Mouse (Mus musculus) CH12.LX (cell line): ENCODE results near the gene 9330161L09Rik. TPM values are rescaled to one million over a fixed set of nuclear protein-coding genes. Genes with fewer than 3 reads are reported as not detected.

ENCODE experiments used
- DNase-seq: peaks from one replicate; pipeline ENCODE4 v3.0.0-alpha.2; 2013; ENCODE audit errors: extremely low read depth
- H3K27ac ChIP-seq: 2 replicates; pipeline ENCODE4 v1.5.1; 2012; ENCODE audit warnings: low read depth, mild to moderate bottlenecking, control low read depth, moderate library complexity; ENCODE audit not compliant: insufficient read depth
- H3K27me3 ChIP-seq: replicated peaks from 2 replicates; pipeline ENCODE3; 2012; ENCODE audit warnings: inconsistent platforms
- H3K36me3 ChIP-seq, 2 experiments: replicated peaks in 1 of 2; 2 replicates each; pipeline versions ENCODE3 to v1.6.1; 2012; ENCODE audit warnings: inconsistent platforms in 1 of 2, low read length in 1 of 2, mild to moderate bottlenecking in 1 of 2, mixed read lengths in 1 of 2, moderate library complexity in 1 of 2; ENCODE audit not compliant: control insufficient read depth in 1 of 2, insufficient read depth in 1 of 2
- H3K4me1 ChIP-seq, 2 experiments: 2 replicates each; pipeline ENCODE4 v1.6.1; 2012; ENCODE audit warnings: inconsistent platforms in 1 of 2, moderate library complexity in 1 of 2; ENCODE audit not compliant: insufficient read depth in 2 of 2, control insufficient read depth in 1 of 2
- H3K4me2 ChIP-seq: 2 replicates; pipeline ENCODE4 v1.6.1; 2012; ENCODE audit warnings: low read depth, mild to moderate bottlenecking, control low read depth; ENCODE audit not compliant: poor library complexity, insufficient read depth, severe bottlenecking
- H3K4me3 ChIP-seq, 3 experiments: fragments of 150-350 bp in 1 of 3; sonication (generic) in 1 of 3; replicated peaks in 1 of 3; 2 replicates each; pipeline versions ENCODE3 to v1.5.1; 2011 to 2012; ENCODE audit warnings: low read depth in 2 of 3, low read length in 2 of 3, mild to moderate bottlenecking in 2 of 3, moderate library complexity in 2 of 3, control low read depth in 1 of 3, improper control_type of control experiment in 1 of 3, inconsistent platforms in 1 of 3, mixed read lengths in 1 of 3; ENCODE audit not compliant: poor library complexity in 1 of 3
- H3K79me2 ChIP-seq: replicated peaks from 2 replicates; pipeline ENCODE4 v1.6.1; 2012; ENCODE audit warnings: mild to moderate bottlenecking, moderate library complexity; ENCODE audit not compliant: control insufficient read depth, poor library complexity, insufficient read depth, severe bottlenecking; ENCODE audit errors: extremely low read depth
- H3K9ac ChIP-seq: 2 replicates; pipeline ENCODE4 v1.6.1; 2012; ENCODE audit warnings: low read depth, mild to moderate bottlenecking, control low read depth, moderate library complexity; ENCODE audit not compliant: insufficient read depth
- H3K9me3 ChIP-seq: replicated peaks from 2 replicates; pipeline ENCODE3; 2012; ENCODE audit warnings: low read length, inconsistent platforms, mixed read lengths
- BHLHE40 ChIP-seq: IDR thresholded peaks from 2 replicates; pipeline ENCODE4 v1.6.1; 2011; ENCODE audit warnings: mild to moderate bottlenecking, low read depth, low read length, improper control_type of control experiment
- CHD1 ChIP-seq: IDR thresholded peaks from 2 replicates; pipeline ENCODE4 v1.6.1; 2012; ENCODE audit warnings: low read depth, low read length, improper control_type of control experiment, inconsistent platforms
- CHD2 ChIP-seq: IDR thresholded peaks from 2 replicates; pipeline ENCODE4 v1.6.1; 2011; ENCODE audit warnings: low read length, improper control_type of control experiment
- CTCF ChIP-seq, 2 experiments: IDR thresholded peaks in 1 of 2; conservative IDR thresholded peaks in 1 of 2; 2 replicates each; pipeline ENCODE4 v1.5.1; 2011 to 2012; ENCODE audit warnings: low read depth in 2 of 2, low read length in 2 of 2, improper control_type of control experiment in 1 of 2, inconsistent platforms in 1 of 2, mild to moderate bottlenecking in 1 of 2, moderate library complexity in 1 of 2
- E2F4 ChIP-seq: IDR thresholded peaks from 2 replicates; pipeline ENCODE4 v1.6.1; 2011; ENCODE audit warnings: low read depth, low read length, improper control_type of control experiment; ENCODE audit not compliant: insufficient replicate concordance
- ELF1 ChIP-seq: IDR thresholded peaks from 2 replicates; pipeline ENCODE4 v1.6.1; 2014; ENCODE audit warnings: low read depth, mild to moderate bottlenecking, inconsistent platforms, low read length, improper control_type of control experiment
- EP300 ChIP-seq: IDR thresholded peaks from 2 replicates; pipeline ENCODE4 v1.6.1; 2011; ENCODE audit warnings: low read length, improper control_type of control experiment
- ETS1 ChIP-seq: conservative IDR thresholded peaks from 2 replicates; pipeline ENCODE4 v1.6.1; 2012; ENCODE audit warnings: low read depth, mild to moderate bottlenecking, inconsistent platforms, low read length, improper control_type of control experiment, moderate library complexity
- GABPA ChIP-seq: IDR thresholded peaks from 2 replicates; pipeline ENCODE4 v1.6.1; 2012; ENCODE audit warnings: low read depth, low read length, improper control_type of control experiment, inconsistent platforms; ENCODE audit not compliant: insufficient replicate concordance
- HCFC1 ChIP-seq: IDR thresholded peaks from 2 replicates; pipeline ENCODE4 v1.6.1; 2012; ENCODE audit warnings: low read depth, mild to moderate bottlenecking, inconsistent platforms, low read length, improper control_type of control experiment
- IRF4 ChIP-seq: IDR thresholded peaks from 2 replicates; pipeline ENCODE4 v1.6.1; 2014; ENCODE audit warnings: low read depth, mild to moderate bottlenecking, inconsistent platforms, low read length, improper control_type of control experiment
- JUN ChIP-seq: IDR thresholded peaks from 2 replicates; pipeline ENCODE4 v1.6.1; 2011; ENCODE audit warnings: low read depth, mild to moderate bottlenecking, low read length, improper control_type of control experiment, moderate library complexity; ENCODE audit not compliant: insufficient read depth
- JUND ChIP-seq: conservative IDR thresholded peaks from 2 replicates; pipeline ENCODE4 v1.6.1; 2011; ENCODE audit warnings: low read depth, low read length, improper control_type of control experiment
- KAT2A ChIP-seq: IDR thresholded peaks from 2 replicates; pipeline ENCODE4 v1.6.1; 2012; ENCODE audit warnings: low read length, improper control_type of control experiment, inconsistent platforms; ENCODE audit not compliant: insufficient replicate concordance
- MAFK ChIP-seq: IDR thresholded peaks from 2 replicates; pipeline ENCODE4 v1.6.1; 2011; ENCODE audit warnings: low read length, improper control_type of control experiment; ENCODE audit not compliant: insufficient replicate concordance
- MAX ChIP-seq: IDR thresholded peaks from 2 replicates; pipeline ENCODE4 v1.6.1; 2011; ENCODE audit warnings: low read length, improper control_type of control experiment
- MAZ ChIP-seq: IDR thresholded peaks from 2 replicates; pipeline ENCODE4 v1.6.1; 2012; ENCODE audit warnings: low read depth, mild to moderate bottlenecking, inconsistent platforms, low read length, improper control_type of control experiment, moderate library complexity
- MEF2A ChIP-seq: IDR thresholded peaks from 2 replicates; pipeline ENCODE4 v1.6.1; 2014; ENCODE audit warnings: low read depth, mild to moderate bottlenecking, inconsistent platforms, low read length, improper control_type of control experiment, borderline replicate concordance
- MXI1 ChIP-seq: IDR thresholded peaks from 2 replicates; pipeline ENCODE4 v1.6.1; 2011; ENCODE audit warnings: mild to moderate bottlenecking, low read depth, low read length, improper control_type of control experiment
- MYC ChIP-seq: IDR thresholded peaks from 2 replicates; pipeline ENCODE4 v1.6.1; 2011; ENCODE audit warnings: low read depth, mild to moderate bottlenecking, improper control_type of control experiment, low read length
- NELFE ChIP-seq: IDR thresholded peaks from 2 replicates; pipeline ENCODE4 v1.6.1; 2011; ENCODE audit warnings: low read depth, low read length, improper control_type of control experiment
- NRF1 ChIP-seq: IDR thresholded peaks from 2 replicates; pipeline ENCODE4 v1.6.1; 2014; ENCODE audit warnings: low read depth, mild to moderate bottlenecking, inconsistent platforms, low read length, improper control_type of control experiment, moderate library complexity
- PAX5 ChIP-seq: IDR thresholded peaks from 2 replicates; pipeline ENCODE4 v1.6.1; 2012; ENCODE audit warnings: low read length, inconsistent platforms, mixed read lengths
- POLR2A ChIP-seq: IDR thresholded peaks from 2 replicates; pipeline ENCODE4 v1.6.1; 2011; ENCODE audit warnings: low read depth, mild to moderate bottlenecking, improper control_type of control experiment, low read length
- POLR2AphosphoS2 ChIP-seq: IDR thresholded peaks from 2 replicates; pipeline ENCODE4 v1.6.1; 2011; ENCODE audit warnings: low read depth, low read length, improper control_type of control experiment
- RAD21 ChIP-seq: IDR thresholded peaks from 2 replicates; pipeline ENCODE4 v1.6.1; 2011; ENCODE audit warnings: low read depth, mild to moderate bottlenecking, low read length, improper control_type of control experiment, moderate library complexity
- RCOR1 ChIP-seq: conservative IDR thresholded peaks from 2 replicates; pipeline ENCODE4 v1.6.1; 2012; ENCODE audit warnings: low read depth, mild to moderate bottlenecking, inconsistent platforms, low read length, improper control_type of control experiment
- SIN3A ChIP-seq: IDR thresholded peaks from 2 replicates; pipeline ENCODE4 v1.6.1; 2012; ENCODE audit warnings: low read length, improper control_type of control experiment, inconsistent platforms
- SMC3 ChIP-seq: IDR thresholded peaks from 2 replicates; pipeline ENCODE4 v1.6.1; 2011; ENCODE audit warnings: low read depth, low read length, improper control_type of control experiment
- TBP ChIP-seq: conservative IDR thresholded peaks from 2 replicates; pipeline ENCODE4 v1.6.1; 2011; ENCODE audit warnings: low read depth, low read length, improper control_type of control experiment
- TCF12 ChIP-seq: IDR thresholded peaks from 2 replicates; pipeline ENCODE4 v1.6.1; 2014; ENCODE audit warnings: low read depth, mild to moderate bottlenecking, inconsistent platforms, low read length, improper control_type of control experiment
- UBTF ChIP-seq: IDR thresholded peaks from 2 replicates; pipeline ENCODE4 v1.6.1; 2012; ENCODE audit warnings: low read depth, mild to moderate bottlenecking, inconsistent platforms, low read length, improper control_type of control experiment, moderate library complexity
- USF1 ChIP-seq: IDR thresholded peaks from 2 replicates; pipeline ENCODE4 v1.6.1; 2014; ENCODE audit warnings: low read depth, mild to moderate bottlenecking, inconsistent platforms, low read length, improper control_type of control experiment
- USF2 ChIP-seq: conservative IDR thresholded peaks from 2 replicates; pipeline ENCODE4 v1.6.1; 2011; ENCODE audit warnings: low read depth, low read length, improper control_type of control experiment
- ZC3H11A ChIP-seq: IDR thresholded peaks from 2 replicates; pipeline ENCODE4 v1.6.1; 2012; ENCODE audit warnings: low read depth, mild to moderate bottlenecking, inconsistent platforms, low read length, improper control_type of control experiment
- ZKSCAN1 ChIP-seq: IDR thresholded peaks from 2 replicates; pipeline ENCODE4 v1.6.1; 2012; ENCODE audit warnings: low read depth, inconsistent platforms, low read length, improper control_type of control experiment, borderline replicate concordance
- ZMIZ1 ChIP-seq: IDR thresholded peaks from 2 replicates; pipeline ENCODE4 v1.6.1; 2012; ENCODE audit warnings: low read depth, mild to moderate bottlenecking, inconsistent platforms, low read length, improper control_type of control experiment
- ZNF384 ChIP-seq: IDR thresholded peaks from 2 replicates; pipeline ENCODE4 v1.6.1; 2012; ENCODE audit warnings: low read depth, low read length, improper control_type of control experiment, inconsistent platforms
- dilution Hi-C: fragments of 300-500 bp; cut with MboI; formaldehyde crosslinking; loops from 2 replicates; pipeline ENCODE4 v1.14.3; 2020; ENCODE audit warnings: low sequenced_read_pairs; ENCODE audit not compliant: extremely low pct_unique_long_range_greater_than_20kb, extremely low pct_ligation_motif_present
- in situ Hi-C: fragments of 300-500 bp; cut with MboI; formaldehyde crosslinking; loops from 3 replicates; pipeline ENCODE4 v1.14.3; 2019; ENCODE audit warnings: low sequenced_read_pairs, low pct_ligation_motif_present, low pct_unique_long_range_greater_than_20kb, mixed read lengths
- polyA plus RNA-seq: library from polyadenylated mRNA; unstranded; fragments of >175 nt; gene quantifications from 2 replicates; pipeline ENCODE4 v1.2.1, GENCODE M21; 2012; ENCODE audit warnings: low read depth; ENCODE audit not compliant: insufficient read length
- total RNA-seq, 2 experiments: library from RNA; depleted of rRNA; stranded (reverse); fragments of 300-350 nt in 1 of 2; fragments of >200 nt in 1 of 2; gene quantifications; 2 replicates each; pipeline ENCODE4 v1.2.3; 2012 to 2014

9330161L09Rik gene
- total and polyA plus RNA-seq, 3 experiments: 0.24 to 0.54 (median 0.34) TPM

- Histone ChIP-seq H3K27me3 (peaks cover 45% of the 10 kb centered on the region), H3K36me3 (no peaks in the 10 kb centered on the region), H3K27ac (no peak overlapping the region), H3K9ac (no peak overlapping the region), H3K4me1 (no peaks in the 10 kb centered on the region), H3K9me3 (no peaks in the 10 kb centered on the region), H3K4me3 (no peak overlapping the region), H3K79me2 (no peaks in the 10 kb centered on the region), H3K4me2 (no peak overlapping the region)
- DNase-seq: peak; percentile 64
- in situ Hi-C loops: no loop called here
- dilution Hi-C loops: no loop called here
- TF ChIP-seq KAT2A (no peak), BHLHE40 (no peak), MAX (no peak), SMC3 (peak; percentile 61), UBTF (no peak), POLR2AphosphoS2 (no peak), TCF12 (no peak), USF2 (no peak), ZMIZ1 (no peak), HCFC1 (no peak), PAX5 (no peak), MAZ (no peak), ETS1 (no peak), GABPA (no peak), JUN (no peak), RCOR1 (no peak), ZC3H11A (no peak), ELF1 (no peak), JUND (no peak), E2F4 (no peak), NELFE (0 out of 2 replicates have a peak, but pooled peaks have one; percentile 16), MEF2A (peak; percentile 16; the same call in 1 of the 2 replicates), CHD1 (no peak), RAD21 (peak; percentile 58), POLR2A (no peak), IRF4 (peak; percentile 36; the same call in 1 of the 2 replicates), MYC (no peak), CHD2 (no peak), EP300 (no peak), ZNF384 (no peak), ZKSCAN1 (no peak; the same call in 1 of the 2 replicates), SIN3A (no peak), NRF1 (peak; percentile 14; the same call in 1 of the 2 replicates), TBP (no peak), MAFK (no peak), MXI1 (no peak), CTCF (conservative IDR thresholded peaks at IDR 0.05 in 1 of 2, IDR thresholded peaks at IDR 0.05 in 1 of 2; ENCODE audit: low read depth in 2 of 2, low read length in 2 of 2) (peak; percentile 83 to 96), USF1 (no peak)
- TF ChIP-seq, all 38 proteins: peak for 7
Measured at GRCm38 (mm10) chr12:103371711-103372110, 35.9 kb downstream of the 9330161L09Rik start.
